Mouse (Mus musculus): ENCODE measurements around the gene Atp8a2. TPM values are rescaled to one million over a fixed set of nuclear protein-coding genes. Genes with fewer than 3 reads are reported as not detected.

Gene Atp8a2
- polyA plus RNA-seq, 1 experiment = 0.01 TPM

DNA sequence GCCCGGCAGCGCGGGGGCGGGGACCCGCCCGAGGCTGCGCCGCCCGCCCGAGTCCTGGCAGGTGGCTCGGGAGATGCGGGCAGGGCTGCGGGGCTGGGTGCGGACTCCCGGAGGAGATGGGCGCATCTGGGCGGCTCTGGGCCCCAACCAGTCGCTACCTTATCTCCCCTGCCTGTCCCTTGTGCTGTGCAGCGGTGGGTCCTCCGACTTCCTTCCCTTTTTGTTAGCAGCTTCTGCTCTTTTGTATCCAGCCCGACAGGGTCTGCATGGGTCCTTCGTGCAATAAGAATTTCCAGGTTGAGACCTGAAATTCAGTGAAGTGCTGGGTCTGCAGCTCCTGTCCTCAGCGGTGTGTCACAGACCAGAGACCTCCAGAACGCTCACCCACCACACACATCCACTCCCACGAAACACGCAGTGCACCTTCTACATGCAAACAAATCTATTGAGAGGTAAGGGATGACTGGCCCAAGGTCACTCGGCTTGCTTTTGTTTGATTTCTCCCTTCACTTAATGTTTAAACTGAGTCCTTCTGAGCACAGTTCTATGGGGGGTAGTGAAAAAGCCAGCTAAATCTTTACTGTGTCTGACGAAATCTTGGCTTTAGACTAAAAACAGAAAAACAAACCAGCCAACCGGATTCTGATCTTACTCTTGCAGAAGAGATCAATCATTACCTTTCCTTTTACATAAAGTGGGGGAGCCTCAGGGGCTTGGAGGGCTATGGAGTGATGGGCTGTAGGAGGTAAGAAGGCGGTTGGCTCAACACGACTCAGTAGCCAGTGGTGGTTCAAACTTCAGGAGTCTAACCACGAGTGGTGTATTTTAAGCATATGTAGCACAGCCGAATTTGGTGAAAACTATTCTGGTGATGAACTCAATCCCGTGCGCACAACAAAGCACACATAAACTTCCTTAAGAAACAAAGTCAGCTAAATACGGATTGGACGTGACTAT, 19.1 kb downstream of the Atp8a2 start:
- Histone ChIP-seq H3K27me3 (ENCODE audit: control insufficient read depth, insufficient read depth, insufficient read length) (peaks cover 50% of the 10 kb centered on the region), H3K4me2 (ENCODE audit: low read depth) (no peak overlapping the region), H3K79me2 (ENCODE audit: control insufficient read depth, insufficient read depth) (no peaks in the 10 kb centered on the region), H3ac (ENCODE audit: control insufficient read depth, insufficient read length) (no peak overlapping the region), H3K36me3 (ENCODE audit: control insufficient read depth, insufficient read depth) (no peaks in the 10 kb centered on the region), H3K4me3 (no peak overlapping the region)
- TF ChIP-seq MYOG (IDR thresholded peaks at IDR 0.05; ENCODE audit: control insufficient read depth in 1 of 3, insufficient read depth in 1 of 3, insufficient read length in 2 of 3, low read depth in 2 of 3) = no peak
- TF ChIP-seq CEBPB (IDR thresholded peaks at IDR 0.05; ENCODE audit: insufficient read depth, poor library complexity, severe bottlenecking) = no peak
- no peak for TF ChIP-seq TCF12 (IDR thresholded peaks at IDR 0.05; ENCODE audit: insufficient read depth, poor library complexity, severe bottlenecking)
- no peak for TF ChIP-seq TCF3 (IDR thresholded peaks at IDR 0.05; ENCODE audit: insufficient read length, low read depth)
- TF ChIP-seq MYOD1 (IDR thresholded peaks at IDR 0.05; ENCODE audit: control insufficient read depth in 1 of 3, insufficient read length in 2 of 3, low read depth in 2 of 3) = no peak
- TF ChIP-seq POLR2A (IDR thresholded peaks at IDR 0.05; ENCODE audit: insufficient read length, low read depth) = no peak
- TF ChIP-seq MAX (IDR thresholded peaks at IDR 0.05; ENCODE audit: low read depth) = no peak
- TF ChIP-seq POLR2AphosphoS2 (IDR thresholded peaks at IDR 0.05; ENCODE audit: insufficient read length, low read depth) = no peak
- TF ChIP-seq SRF (IDR thresholded peaks at IDR 0.05; ENCODE audit: control insufficient read depth, insufficient read length, low read depth) = no peak
- no peak for TF ChIP-seq USF1 (IDR thresholded peaks at IDR 0.05; ENCODE audit: low read depth)
- no peak for TF ChIP-seq E2F4 (IDR thresholded peaks at IDR 0.05; ENCODE audit: insufficient read depth)
- TF ChIP-seq REST (IDR thresholded peaks at IDR 0.05; ENCODE audit: insufficient read depth, insufficient read length) = no peak

DNA sequence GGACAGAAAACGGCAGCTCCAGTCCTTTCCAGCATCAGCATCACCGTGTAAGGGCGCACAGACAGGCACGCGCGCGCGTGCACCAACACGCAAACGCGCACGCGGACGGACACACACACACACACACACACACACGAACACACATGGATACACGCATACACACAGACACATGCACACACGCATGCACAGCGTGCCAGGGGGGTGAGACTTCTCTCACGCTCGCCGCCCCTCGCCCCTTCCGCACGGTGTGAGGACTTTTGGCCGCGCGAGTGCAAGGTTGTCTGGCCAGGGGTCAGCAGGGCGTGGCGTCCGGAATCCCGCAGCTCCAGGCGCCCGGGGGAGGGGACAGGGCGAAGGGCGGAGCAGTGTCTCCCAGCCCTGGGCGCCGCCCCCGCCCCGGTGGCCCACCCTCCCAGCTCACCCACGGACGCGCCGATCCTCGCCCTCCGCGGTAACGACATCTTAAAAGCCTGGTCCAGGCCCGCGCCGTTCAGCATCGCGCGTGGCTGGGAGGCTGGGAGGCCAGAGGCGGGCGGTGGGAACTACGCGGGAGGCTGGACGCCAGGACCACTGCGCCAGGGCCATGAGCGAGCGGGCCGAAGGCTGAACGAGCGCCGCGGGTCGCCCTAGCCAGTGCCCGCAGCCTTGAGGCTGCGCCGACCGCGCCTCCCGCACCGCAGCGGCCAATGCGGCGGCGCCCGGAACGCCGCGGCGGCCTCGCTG, 19.9 kb downstream of the Atp8a2 start:
- Histone ChIP-seq H3K27me3 (ENCODE audit: control insufficient read depth, insufficient read depth, insufficient read length) (peaks cover 59% of the 10 kb centered on the region), H3K36me3 (ENCODE audit: control insufficient read depth, insufficient read depth) (no peaks in the 10 kb centered on the region), H3K4me2 (ENCODE audit: low read depth) (no peak overlapping the region), H3ac (ENCODE audit: control insufficient read depth, insufficient read length) (no peak overlapping the region), H3K4me3 (no peak overlapping the region), H3K79me2 (ENCODE audit: control insufficient read depth, insufficient read depth) (no peaks in the 10 kb centered on the region)
- TF ChIP-seq TCF12 (IDR thresholded peaks at IDR 0.05; ENCODE audit: insufficient read depth, poor library complexity, severe bottlenecking) (no peak), MYOG (IDR thresholded peaks at IDR 0.05; ENCODE audit: control insufficient read depth in 1 of 3, insufficient read depth in 1 of 3, insufficient read length in 2 of 3, low read depth in 2 of 3) (no peak), SRF (IDR thresholded peaks at IDR 0.05; ENCODE audit: control insufficient read depth, insufficient read length, low read depth) (no peak), REST (IDR thresholded peaks at IDR 0.05; ENCODE audit: insufficient read depth, insufficient read length) (no peak)

DNA sequence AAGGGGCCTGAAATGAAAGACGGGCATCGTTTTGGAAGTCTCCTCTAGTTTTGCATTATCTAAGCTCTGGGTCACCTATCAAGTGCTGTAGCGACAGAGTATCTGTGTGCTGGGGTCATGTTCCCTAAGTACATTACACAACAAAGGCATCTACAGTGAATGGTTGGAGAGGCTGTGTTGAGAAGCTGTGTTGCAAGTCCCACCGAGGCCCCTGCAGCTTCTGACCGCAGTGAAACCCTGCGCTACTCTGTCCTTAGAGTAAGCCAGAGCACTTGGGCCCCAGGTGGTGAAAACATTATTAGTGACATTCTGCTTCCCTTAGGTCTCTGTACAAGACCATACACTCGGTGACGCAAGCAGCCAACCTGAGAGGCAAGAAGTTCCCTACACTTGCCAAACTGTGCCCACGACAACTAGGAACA, 20.5 kb downstream of the Atp8a2 start:
- Histone ChIP-seq H3K4me2 (ENCODE audit: low read depth) (no peak overlapping the region), H3K36me3 (ENCODE audit: control insufficient read depth, insufficient read depth) (no peaks in the 10 kb centered on the region), H3K27me3 (ENCODE audit: control insufficient read depth, insufficient read depth, insufficient read length) (peaks cover 59% of the 10 kb centered on the region), H3K4me3 (no peak overlapping the region), H3ac (ENCODE audit: control insufficient read depth, insufficient read length) (no peak overlapping the region), H3K79me2 (ENCODE audit: control insufficient read depth, insufficient read depth) (no peaks in the 10 kb centered on the region)
- TF ChIP-seq SRF (IDR thresholded peaks at IDR 0.05; ENCODE audit: control insufficient read depth, insufficient read length, low read depth) (no peak), MAX (IDR thresholded peaks at IDR 0.05; ENCODE audit: low read depth) (no peak), MYOD1 (IDR thresholded peaks at IDR 0.05; ENCODE audit: control insufficient read depth in 1 of 3, insufficient read length in 2 of 3, low read depth in 2 of 3) (no peak), USF1 (IDR thresholded peaks at IDR 0.05; ENCODE audit: low read depth) (no peak), E2F4 (IDR thresholded peaks at IDR 0.05; ENCODE audit: insufficient read depth) (no peak), MYOG (IDR thresholded peaks at IDR 0.05; ENCODE audit: control insufficient read depth in 1 of 3, insufficient read depth in 1 of 3, insufficient read length in 2 of 3, low read depth in 2 of 3) (no peak), TCF3 (IDR thresholded peaks at IDR 0.05; ENCODE audit: insufficient read length, low read depth) (no peak), TCF12 (IDR thresholded peaks at IDR 0.05; ENCODE audit: insufficient read depth, poor library complexity, severe bottlenecking) (no peak)

DNA sequence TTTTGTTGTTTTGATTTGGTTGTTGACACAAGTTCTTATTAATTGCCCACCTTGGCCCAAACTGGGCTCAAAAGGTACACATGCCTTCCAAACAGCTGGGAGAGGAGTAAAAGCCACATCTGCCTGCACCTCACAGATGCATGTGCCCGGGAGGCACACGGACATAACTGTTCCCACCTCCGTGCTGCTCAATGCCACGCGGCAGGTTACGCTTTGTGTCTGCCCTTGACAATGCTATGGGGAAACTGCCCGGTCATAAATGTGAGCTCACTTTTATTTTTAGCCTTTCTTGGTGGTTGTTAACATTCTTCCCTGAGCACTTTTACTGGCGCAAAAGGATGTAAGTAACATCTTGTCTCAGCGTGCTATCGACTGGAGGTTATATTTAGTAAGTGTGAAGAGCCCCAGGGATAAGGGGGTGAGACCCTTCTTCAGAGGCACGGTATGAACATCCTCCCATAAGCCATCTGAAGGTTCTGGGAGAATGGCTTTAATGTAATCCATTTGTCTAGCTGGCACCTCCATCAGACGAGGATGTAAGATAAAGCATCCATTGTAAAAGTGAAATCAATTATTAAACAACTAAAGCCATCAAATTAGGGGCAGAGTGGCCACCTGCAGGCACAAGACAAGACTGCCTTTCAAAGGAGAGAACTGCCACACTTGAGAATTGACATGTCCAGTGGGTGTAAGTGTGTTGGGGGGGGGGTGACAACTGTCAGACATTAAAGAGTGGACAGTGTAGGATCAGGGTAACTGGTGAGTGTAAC, 24.5 kb downstream of the Atp8a2 start:
- no peaks in the 10 kb centered on the region for H3K36me3 ChIP-seq (ENCODE audit: control insufficient read depth, insufficient read depth)
- no peak overlapping the region for H3K4me2 ChIP-seq (ENCODE audit: low read depth)
- H3K4me3 ChIP-seq = no peak overlapping the region
- TF ChIP-seq SRF (IDR thresholded peaks at IDR 0.05; ENCODE audit: control insufficient read depth, insufficient read length, low read depth) (no peak), CEBPB (IDR thresholded peaks at IDR 0.05; ENCODE audit: insufficient read depth, poor library complexity, severe bottlenecking) (no peak), POLR2A (IDR thresholded peaks at IDR 0.05; ENCODE audit: insufficient read length, low read depth) (no peak), E2F4 (IDR thresholded peaks at IDR 0.05; ENCODE audit: insufficient read depth) (no peak), TCF3 (IDR thresholded peaks at IDR 0.05; ENCODE audit: insufficient read length, low read depth) (no peak), USF1 (IDR thresholded peaks at IDR 0.05; ENCODE audit: low read depth) (no peak), MAX (IDR thresholded peaks at IDR 0.05; ENCODE audit: low read depth) (no peak), REST (IDR thresholded peaks at IDR 0.05; ENCODE audit: insufficient read depth, insufficient read length) (no peak), TCF12 (IDR thresholded peaks at IDR 0.05; ENCODE audit: insufficient read depth, poor library complexity, severe bottlenecking) (no peak), MYOD1 (IDR thresholded peaks at IDR 0.05; ENCODE audit: control insufficient read depth in 1 of 3, insufficient read length in 2 of 3, low read depth in 2 of 3) (no peak), MYOG (IDR thresholded peaks at IDR 0.05; ENCODE audit: control insufficient read depth in 1 of 3, insufficient read depth in 1 of 3, insufficient read length in 2 of 3, low read depth in 2 of 3) (no peak), POLR2AphosphoS2 (IDR thresholded peaks at IDR 0.05; ENCODE audit: insufficient read length, low read depth) (no peak)
- no peaks in the 10 kb centered on the region for H3K79me2 ChIP-seq (ENCODE audit: control insufficient read depth, insufficient read depth)
- peaks cover 51% of the 10 kb centered on the region for H3K27me3 ChIP-seq (ENCODE audit: control insufficient read depth, insufficient read depth, insufficient read length)
- H3ac ChIP-seq (ENCODE audit: control insufficient read depth, insufficient read length) = no peak overlapping the region

Measured in myocyte (in vitro differentiated cells).